Mouse (Mus musculus) erythroid progenitor cell, adult 5-6 weeks (primary cell): Measurements from ENCODE around the gene Asb1. TPM values are rescaled to one million over a fixed set of nuclear protein-coding genes. Genes with fewer than 3 reads are reported as not detected.

Source experiments
- ATAC-seq: replicated peaks from 2 replicates; pipeline ENCODE4 v1.8.0; 2016; ENCODE audit warnings: moderate number of reproducible peaks, mild to moderate bottlenecking, moderate TSS enrichment, inconsistent platforms; ENCODE audit not compliant: poor library complexity, low FRiP score, severe bottlenecking
- total RNA-seq, 2 experiments: library from RNA; stranded (forward) in 1 of 2; stranded (reverse) in 1 of 2; fragments of 150-400 nt in 1 of 2; fragments of 186-747, 209-891 nt in 1 of 2; gene quantifications; 2 replicates each; pipeline versions ENCODE4 v1.2.3 to v1.2.4; 2015 to 2017; ENCODE audit warnings: low replicate concordance in 2 of 2

Gene Asb1
- total RNA-seq, 2 experiments from 2014 or later, result 68.7 to 126 TPM

DNA sequence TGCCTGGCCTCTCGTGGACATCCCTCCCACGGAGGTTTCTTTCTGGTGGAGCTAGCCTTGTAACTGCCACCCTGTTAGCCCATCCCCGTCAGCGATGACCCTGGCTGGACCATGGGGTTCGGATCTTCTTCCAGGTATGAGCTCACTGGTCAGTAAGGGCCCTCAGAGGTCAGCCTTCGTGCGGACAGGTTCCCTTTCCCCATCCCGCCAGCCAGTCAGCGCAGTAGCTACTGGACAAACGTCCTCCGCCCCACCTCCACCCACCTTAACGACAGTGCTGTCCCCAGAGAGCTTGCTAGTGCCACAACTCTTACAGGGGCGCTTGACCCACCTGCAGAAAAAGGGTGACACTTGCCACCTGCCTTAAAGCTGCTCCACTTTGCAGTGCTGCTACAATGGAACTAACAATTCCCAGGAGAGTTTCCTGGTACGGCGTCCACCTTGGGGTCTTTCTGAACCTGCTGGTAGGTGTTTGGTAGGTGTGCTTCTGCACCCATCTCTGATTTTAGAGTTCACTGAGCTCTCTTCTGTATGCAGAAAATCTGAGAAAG is 773 bp downstream of the Asb1 start:
- no peak for ATAC-seq

GRCm38 (mm10) chr1:91543974-91544373 is 3.6 kb downstream of the Asb1 start:
- ATAC-seq, result peak; percentile 16; the same call in 1 of the 2 replicates

DNA sequence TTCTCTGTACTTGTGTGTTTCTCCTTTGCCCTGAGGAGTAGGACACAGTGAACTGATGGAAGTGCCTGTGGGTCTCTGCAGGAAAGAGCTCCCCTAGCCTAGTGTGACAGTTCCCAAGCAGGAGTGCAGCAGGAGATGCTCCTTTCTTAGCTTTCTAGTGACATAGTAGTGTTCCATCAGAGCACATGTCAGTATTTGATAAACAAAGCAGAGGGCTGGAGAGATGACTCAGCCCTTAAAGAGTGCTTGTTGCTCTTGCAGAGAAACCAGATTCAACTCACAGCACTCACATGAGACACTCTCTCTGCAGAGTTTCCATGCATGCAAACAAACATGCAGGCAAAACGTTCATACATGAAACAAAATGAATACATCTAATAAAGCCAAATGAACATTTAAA is 4.9 kb downstream of the Asb1 start:
- peak; percentile 36 for ATAC-seq

DNA sequence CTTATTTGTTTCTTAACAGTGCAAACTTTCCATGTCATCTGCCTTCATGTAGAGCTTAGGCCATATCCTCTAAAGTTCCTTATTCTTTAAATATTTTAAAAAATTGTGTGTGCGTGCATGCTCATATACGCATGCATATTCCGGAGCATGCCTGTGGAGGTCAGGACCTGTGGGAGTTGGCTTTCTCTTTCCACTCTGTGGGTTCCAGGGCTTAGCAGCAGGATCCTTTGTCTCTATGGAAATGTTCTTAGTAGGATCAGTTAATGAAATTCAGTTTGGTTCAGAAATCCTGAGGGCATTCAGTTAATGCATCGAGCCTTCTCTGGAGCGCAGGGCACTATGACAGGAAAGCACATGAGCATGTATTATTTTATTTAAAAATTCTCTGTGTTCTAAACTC is 7.2 kb downstream of the Asb1 start:
- ATAC-seq, result no peak

GRCm38 (mm10) chr1:91549073-91549472 is 8.7 kb downstream of the Asb1 start:
- ATAC-seq, result peak; percentile 46; the same call in 1 of the 2 replicates

DNA sequence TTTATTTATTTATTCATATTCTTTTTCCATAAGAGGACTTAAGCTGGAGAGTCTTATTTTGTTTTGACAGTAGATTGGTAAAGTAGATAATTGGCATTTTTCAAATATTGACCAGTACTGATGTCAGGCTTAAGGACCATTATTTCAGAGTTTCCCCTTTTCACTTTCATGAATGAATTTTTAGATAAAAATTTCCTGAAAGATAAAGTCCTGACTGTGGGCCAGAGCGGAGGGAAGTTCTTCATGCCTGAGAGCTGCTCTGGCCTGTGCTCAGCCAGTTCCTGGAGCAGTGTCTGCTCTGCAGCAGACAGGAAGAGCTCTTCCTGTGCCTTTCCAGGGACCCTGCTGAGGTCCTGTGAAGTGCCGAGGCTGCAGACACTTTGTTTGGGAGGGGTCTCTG is 16.8 kb downstream of the Asb1 start:
- no peak for ATAC-seq

DNA sequence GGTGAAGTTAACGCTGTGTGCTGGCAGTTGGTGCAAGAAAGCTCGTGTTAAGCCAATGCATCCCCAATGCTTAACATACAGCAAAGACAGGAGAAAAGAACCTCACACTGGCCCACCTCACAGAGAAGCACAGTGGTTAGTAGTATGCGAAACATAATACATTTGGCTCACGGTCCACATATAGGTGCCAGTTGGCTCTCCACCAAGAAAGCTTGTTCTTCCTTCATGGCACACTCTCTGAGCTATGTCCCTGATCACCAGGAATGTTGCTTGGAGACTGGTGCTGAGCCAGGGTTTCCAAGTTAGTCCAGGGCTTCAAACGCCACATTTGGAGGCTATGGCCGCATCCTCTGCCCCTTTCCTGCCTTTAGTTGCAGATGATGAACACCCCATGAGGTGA is 20.9 kb downstream of the Asb1 start:
- no peak for ATAC-seq

- no peak for ATAC-seq
Observed at GRCm38 (mm10) chr1:91562977-91563590, 22.7 kb downstream of the Asb1 start.

GRCm38 (mm10) chr1:91564004-91564403 is 23.7 kb downstream of the Asb1 start:
- ATAC-seq, result peak; percentile 64

GRCm38 (mm10) chr1:91564598-91564997 is 24.3 kb downstream of the Asb1 start:
- no peak for ATAC-seq

GRCm38 (mm10) chr1:91567269-91567668 is 26.9 kb downstream of the Asb1 start:
- no peak for ATAC-seq

DNA sequence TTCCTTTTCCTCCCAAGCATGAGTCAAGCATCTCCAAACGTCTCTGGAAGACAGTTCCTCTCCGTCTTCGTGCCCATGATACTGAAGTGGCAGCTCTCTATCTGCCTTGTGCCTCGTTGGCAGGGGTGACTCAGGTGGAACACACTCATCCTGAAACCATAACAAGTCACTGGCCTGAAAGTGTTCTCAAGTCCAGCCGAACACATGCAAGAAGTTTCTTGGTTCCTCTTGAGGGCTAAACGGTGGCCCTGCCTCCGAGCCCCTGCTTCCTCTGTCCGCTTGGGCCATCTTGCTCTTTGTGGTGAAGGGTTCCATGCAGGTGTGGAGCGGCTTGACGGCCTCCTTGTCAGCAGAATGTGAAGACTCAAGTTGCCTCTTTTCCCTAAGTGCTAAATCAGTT is 32.1 kb downstream of the Asb1 start:
- no peak for ATAC-seq

DNA sequence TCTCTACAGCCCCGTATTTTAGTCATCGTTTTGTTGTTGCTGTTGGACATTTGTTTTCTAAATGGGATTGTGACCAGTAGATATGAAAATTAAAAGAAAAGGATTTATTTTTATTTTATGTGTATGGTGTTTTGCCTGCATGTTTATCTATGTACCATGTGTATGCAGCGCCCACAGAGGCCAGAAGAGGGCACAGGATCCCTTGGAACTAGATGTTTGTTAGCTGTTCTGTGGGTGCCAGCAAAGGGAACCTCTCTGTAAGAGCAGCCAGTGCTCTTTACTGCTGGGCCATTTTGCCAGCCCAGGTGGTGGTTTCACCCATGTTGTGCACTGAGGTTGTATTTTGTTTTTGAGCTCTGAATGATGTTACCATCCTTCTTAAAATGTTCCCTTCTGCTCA is 33.9 kb downstream of the Asb1 start:
- ATAC-seq, result no peak

DNA sequence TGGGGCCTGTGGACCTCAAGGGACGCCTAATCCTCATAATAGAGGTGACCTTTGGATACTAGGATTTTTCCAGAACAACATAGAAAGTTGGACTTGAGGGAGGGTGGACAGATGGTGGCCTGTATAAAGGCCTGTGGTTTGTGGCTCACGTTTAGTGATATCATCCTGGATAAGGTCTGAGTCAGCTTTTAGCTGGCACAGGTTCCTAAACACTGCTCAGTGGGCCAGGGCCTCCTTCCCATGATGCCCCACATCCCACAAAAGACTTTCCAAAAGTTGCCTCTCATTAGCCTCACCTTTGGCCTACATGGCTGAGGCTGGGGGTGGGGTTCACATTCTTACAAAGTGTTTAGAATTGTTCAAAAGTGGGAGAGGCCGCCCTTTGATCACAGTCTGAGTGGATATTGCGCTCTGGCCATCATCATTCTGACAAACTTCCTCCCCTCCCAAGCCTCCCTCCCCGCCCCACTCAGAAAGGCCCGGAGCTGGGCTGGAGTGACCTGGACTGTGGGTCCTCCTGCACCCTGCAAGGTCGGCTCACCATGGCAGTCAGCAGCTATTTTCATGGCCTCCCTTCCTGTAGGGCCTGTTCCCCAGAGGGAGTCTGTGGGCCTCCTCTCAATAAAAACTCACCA is 37.7 kb downstream of the Asb1 start:
- ATAC-seq, result no peak

GRCm38 (mm10) chr1:91580503-91580902 is 40.2 kb downstream of the Asb1 start:
- ATAC-seq, result no peak

DNA sequence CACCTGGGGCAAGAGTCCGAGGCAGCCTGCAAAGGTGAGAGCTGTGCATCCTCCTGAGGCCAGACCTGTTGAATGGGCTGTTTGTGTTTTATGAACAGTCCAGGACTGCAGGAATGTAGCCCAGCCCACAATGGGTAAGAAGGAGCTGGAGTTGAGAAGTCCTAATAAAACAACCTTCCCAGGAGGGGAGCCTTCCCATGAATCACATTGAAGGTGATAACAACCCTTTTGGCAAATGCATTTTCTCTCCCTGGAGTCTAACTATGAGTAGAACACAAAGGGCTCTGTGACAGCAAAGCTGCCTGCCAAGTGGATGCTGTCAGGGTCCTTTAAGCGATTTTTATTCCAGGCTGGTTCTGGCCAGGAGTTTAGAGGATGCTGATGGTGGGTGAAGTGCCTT is 40.9 kb downstream of the Asb1 start:
- no peak for ATAC-seq

DNA sequence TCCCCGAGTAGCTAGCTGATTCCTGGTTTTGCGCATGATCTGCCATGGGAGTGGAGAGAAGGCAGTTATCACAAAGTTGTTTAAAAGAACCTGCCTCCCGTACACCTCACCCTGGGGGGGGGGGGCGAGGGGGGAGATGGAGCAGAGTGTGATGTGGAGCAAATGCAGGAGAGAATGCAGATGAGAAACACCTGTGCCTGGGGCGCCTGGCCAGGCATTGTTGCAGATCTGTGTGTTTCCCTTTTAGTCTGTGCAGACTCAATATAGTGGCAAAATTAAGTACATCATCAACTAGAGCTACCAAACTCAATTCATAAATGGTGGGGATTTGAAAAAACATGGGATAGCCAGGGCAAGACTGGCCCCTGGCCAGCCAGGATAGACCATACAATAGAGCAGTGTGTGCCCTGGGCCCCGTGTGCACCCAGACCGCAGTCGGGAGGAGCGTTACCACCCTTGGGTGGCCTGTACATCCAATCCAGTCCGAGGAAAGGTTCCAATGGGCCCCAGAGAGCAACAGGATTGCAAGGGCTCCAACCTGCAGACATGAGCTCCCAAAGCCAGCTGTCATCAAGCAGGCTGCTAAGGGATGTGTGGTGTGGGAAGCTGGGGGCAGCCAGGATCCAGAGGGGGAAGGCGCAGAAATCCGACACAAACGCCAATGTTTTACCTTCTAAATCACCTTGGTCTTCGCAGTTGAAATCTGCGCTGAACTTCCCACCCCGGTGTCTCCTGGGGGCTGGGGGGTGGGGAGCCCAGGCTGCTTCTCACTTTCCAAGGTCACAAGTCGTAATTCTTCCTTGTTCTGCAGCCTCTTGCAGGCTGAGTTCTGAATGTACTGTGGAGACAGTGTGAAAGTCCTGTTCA is 44.9 kb downstream of the Asb1 start:
- ATAC-seq, result no peak

DNA sequence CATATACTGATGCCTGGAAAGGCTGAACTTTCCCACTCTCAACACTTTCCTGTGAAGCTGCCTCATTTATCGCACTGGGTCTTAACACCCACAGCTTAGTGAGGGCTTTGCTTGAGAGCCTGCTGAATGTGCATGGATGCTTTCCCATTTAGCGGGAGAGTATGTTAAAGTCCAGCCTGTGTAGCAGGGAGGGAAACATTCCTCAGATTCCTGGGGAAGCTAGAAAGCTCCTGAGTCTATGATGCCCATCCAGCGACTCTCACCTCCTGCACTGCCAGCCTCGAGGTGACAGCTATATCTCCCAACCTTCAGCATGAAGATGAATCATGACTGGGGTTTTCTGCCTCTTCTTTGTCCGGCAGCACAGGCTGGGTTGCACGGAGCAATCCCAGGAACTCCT is 49.4 kb downstream of the Asb1 start:
- no peak for ATAC-seq

DNA sequence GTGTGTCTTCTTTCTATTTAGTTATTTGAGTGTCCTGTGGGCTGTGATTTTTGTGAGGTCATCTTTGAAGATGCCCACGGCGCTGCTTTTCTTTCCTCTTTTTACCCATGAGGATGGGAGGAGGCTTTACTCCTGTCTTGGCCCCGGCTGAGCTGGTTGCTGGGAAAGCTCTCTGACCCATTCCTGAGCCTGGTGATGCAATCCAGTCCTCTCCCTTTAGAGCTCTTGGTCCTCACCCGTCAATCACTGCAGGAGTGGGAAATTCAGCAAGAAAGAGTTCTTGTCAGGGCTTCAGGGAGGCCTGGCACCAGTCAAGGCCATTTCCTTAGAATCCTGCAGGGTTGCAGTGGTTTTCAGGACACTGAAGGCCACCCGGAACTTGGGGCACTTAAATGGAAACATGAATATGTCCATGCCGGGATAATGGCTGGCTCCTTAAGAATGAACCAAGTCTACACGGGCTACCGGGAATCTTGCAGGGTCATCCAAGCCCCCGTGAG is 55.2 kb downstream of the Asb1 start:
- ATAC-seq, result no peak

GRCm38 (mm10) chr1:91597611-91598010 is 57.3 kb downstream of the Asb1 start:
- no peak for ATAC-seq
